Mouse (Mus musculus): ENCODE data around the gene Tmem270.

Tmem270 gene

DNA sequence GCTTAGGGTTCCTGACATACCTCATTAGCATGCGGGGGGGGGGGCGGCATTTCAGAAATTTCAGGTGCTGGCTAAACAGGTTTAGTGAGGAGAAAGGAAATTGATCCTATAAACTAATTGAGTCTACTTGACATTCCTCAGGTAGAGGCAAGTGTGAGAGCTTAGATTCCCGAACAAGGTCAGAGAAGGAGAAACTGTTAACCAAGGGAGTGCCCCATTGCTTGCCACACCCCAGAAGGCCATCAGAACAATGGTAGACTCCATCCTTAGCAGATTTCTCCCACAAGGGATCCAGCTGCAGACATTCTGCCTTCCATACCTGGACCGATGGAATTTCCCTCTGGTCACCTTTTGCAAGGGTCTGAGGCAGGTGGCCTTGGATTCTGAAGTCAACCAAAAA is 20.2 kb upstream of the Tmem270 start:
- no peak for DNase-seq

DNA sequence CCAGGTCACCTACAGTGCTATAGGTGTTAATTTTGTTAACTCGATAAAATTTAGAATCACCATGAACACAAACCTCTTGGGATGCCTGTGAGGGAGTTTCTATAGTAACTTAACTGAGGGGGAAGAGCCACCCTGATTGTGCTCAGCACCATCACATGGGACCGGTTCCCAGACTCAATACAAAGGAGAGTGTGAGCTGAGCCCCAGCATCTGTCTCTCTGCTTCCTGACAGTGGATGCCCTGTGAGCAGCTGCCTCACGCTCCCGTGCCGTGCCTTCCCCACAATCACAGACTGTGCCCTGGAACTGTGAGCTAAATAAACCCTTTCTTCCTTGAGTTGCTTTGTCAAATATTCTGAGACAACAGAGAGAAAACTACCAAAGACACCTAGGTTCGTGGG is 16.6 kb upstream of the Tmem270 start:
- no peak for DNase-seq

DNA sequence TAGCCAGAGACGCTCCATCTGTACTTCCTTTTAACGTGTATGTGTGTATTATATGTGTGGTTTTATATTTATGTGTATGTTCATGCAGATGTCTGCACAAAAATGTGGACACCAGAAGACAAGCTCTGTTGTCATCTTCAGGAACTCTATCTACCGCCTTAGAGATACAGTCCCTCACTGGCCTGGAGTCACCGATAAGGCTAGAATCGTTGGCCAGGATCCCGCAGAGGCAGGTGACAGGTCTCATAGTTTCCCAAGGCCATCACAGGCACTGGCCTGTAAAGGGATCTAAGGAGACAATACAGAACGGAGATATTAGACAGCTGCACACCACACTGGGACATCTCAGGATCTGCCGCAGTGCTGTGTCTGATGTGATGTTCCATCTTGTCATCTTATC is 14.6 kb upstream of the Tmem270 start:
- DNase-seq: no peak

DNA sequence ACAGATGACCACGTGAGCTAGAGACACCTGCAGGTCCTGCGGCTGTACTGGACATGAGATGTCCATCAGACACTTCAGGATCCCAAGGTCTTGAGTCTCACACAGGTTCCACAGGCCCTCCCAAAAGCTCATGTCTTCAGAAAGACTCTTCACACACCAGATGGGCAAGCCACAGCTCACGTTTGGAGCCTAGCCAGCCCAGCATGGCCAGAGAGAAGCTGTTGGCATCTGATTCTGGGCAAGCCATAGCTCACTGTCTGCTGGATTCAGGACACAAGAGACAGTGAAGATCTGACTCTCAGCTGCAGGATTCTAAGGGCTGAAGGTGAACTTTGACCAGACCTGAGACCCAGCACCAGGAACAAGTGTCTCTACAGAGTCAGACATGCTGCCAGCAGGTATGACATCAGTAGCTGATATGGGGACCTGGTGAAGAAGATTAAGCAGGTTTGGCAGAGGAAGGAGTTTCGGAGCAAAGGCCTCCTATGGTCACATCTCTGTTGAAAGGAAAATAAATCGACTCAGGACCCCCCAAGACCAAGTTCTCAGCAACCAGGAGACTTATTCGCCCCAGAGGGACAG is 13.7 kb upstream of the Tmem270 start:
- no peak for DNase-seq

DNA sequence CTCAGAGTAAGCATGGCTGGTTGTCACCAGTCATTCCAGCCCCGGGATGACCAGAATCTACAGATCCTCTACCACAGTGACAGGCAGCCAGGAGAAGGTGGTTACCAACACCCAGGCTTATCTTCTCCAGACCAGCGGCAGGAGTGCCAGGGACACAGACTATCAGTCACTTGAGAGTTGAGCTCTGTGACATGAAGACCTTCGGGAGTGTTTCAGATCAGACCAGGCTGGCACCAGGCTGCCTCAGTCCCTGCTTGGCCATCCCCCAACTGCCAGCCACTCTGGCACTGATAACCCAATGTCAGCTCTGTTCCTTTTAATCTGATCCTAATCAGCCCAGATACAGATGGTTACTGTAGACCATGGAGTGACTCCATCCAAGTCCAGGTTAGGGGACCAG is 12.6 kb upstream of the Tmem270 start:
- DNase-seq: no peak

DNA sequence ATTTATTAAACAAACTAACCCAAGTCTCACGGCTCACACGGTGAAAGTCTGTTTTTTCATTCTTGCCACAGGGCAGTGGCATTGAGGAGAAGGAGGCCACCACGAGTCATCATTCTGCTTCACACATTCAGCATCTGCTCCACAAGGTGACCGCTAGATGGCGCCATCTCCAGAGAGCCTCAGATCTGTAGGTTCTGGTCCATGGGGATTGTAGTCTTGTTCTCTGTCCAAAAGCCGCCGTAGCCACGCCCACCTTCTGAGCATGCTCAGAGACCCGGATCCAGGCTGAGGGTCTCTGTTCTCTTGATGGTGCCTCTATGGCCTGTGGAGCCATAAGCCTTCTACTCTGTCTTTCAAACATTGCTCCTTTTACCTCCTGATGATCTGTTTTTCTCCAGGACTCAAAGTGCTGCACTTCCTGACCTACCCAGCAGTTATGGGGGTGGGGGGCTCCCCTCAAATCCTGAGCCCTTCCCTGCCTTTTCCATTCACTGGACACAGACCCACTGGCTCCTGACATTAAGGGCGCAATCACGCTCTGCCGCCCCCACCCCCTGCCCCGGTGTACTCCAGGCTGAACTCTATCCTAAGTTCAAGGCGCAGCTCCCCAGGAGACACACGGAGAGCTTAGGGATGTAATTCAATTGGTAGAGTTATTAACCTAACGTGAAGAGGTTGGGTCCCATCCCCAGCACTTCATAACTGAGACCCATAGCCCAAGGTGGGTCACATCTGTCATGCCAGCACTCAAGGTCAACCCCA is 11.7 kb upstream of the Tmem270 start:
- DNase-seq: peak; percentile 58

DNA sequence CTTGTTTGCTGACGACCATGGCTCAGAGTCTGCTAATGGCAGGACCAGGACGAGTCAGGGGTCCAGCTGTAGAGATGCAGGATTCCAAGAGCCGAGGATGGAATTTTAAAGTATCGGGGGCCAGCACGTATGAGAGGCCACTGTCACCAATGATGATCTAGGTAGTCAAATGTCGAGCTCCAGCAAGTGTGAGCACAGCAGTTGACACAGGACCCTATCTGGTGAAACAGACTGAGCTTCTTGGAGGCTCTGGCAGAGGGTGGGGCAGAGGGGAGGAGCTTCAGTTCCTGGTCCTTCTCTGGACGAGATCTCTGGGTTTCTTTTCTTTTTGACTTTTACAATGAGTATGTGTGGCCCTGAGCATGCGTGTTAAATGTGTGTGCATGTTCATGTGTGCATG is 8.8 kb upstream of the Tmem270 start, which contains the start of gene Cldn13:
TSS of gene Cldn13 (minus strand) at position 216 of the 400 bp plus-strand sequence.
- DNase-seq: no peak

DNA sequence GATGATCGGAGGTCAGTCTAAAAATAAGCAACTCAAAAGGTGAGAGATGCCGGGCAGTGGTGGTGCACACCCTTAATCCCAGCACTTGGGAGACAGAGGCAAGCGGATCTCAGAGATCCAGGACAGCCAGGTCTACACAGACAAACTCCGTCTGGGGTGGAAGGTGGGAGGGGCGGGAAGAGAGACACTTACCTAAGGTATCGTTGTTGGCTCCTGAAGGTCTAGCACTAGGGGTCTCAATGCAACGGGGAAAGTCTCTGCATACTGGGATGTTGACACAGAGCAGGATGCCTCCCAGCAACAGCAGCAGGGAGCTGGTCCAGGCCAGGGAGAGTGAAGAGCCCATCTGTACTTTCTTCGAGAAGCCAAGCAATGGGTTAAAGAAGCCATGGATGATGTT is 8.0 kb upstream of the Tmem270 start:
- no peak for DNase-seq

DNA sequence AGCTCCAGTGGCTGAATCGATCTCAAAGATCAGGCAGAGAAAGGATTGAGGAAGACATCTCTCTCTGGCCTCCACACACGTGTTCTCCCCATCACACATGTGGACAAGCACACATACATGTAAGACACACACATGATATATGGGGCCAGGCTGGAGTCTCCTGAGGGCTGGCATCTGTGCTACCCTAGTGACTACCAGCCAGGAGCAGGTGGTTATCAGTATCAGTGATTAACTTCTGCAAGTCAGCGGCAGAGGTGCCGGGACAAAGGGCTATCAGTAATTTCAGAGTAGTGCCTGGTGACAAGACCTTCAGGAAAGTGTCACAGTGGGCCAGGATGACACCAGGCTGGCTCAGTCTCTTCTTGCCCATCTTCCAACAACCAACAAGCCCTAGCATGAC is 7.2 kb upstream of the Tmem270 start:
- no peak for DNase-seq

DNA sequence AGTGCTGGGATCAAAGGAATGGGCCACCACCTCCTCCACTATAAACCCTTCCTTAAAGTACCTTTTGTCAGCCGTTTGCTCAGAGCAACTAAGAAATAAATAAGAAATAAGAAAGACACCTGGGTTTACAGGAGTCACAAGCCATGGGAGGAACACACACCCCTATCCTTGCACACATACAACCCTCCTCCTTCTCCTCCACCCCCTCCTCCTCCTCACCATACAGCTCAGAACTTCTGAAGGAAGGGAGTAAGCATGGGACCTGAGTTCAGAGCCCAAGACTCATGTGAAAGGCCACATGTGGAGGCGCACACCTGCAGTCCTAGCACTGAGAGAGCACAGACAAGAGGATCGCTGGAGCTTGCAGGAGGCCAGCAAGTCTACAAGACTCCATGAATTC is 6.8 kb upstream of the Tmem270 start:
- DNase-seq: no peak

DNA sequence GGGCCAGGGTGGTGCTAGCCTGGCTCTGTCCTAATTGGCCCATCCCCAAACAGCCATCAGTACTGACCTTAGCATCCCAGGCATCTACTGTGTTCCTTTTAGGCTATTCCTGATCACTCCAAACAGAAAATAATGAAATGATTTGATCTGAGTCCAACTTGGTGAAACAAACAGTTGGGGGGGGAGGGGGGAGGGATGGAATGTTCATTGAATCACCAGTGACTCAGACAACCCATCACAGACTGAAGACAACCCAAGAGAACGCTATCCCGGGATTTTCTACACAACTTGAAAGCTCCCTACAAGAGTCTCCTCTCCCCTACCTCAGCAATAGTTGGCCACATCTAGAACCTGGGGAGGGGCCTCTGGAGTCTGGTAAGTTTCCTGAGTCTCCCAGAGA is 5.4 kb upstream of the Tmem270 start:
- no peak for DNase-seq

DNA sequence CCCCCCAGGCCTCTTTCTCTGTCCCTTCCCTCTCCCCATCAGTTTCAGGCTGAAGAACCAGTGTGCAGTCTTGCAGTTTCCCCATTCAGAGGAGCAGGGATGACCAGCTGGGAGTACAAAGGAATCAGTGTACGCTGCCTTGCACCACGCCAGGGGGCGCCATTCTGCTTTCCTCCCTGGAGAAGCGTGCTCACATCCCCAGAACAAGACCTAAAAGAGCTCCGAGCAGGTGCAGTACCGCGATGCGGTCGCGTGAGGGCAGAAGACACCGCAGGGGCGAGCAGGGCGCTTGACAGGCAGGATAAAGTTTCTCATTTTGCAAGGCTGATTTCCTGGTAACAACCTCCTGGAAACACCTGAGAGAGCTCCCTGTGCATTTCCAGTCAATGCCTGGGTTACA is 602 bp upstream of the Tmem270 start:
- DNase-seq: peak; percentile 89

DNA sequence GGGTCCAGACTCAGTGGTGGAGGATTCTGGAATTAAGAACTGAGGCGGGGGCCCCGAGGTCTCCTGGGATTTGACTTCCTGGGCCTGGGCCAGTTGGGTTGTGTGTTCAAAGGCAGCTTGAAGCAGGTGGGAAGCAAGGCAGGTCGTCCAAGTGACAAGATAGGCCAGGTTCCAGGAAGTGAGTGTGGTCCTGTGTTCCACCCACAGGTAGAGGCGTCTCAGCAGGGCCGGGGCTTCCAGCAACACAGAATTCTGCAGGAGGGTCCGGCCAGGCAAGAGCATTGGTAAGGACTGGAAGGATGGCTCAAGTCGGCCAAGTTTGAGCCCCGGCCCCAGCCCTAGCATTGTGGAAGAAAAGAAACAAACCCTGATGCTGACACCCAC is 4.9 kb downstream of the Tmem270 start:
- DNase-seq: no peak

DNA sequence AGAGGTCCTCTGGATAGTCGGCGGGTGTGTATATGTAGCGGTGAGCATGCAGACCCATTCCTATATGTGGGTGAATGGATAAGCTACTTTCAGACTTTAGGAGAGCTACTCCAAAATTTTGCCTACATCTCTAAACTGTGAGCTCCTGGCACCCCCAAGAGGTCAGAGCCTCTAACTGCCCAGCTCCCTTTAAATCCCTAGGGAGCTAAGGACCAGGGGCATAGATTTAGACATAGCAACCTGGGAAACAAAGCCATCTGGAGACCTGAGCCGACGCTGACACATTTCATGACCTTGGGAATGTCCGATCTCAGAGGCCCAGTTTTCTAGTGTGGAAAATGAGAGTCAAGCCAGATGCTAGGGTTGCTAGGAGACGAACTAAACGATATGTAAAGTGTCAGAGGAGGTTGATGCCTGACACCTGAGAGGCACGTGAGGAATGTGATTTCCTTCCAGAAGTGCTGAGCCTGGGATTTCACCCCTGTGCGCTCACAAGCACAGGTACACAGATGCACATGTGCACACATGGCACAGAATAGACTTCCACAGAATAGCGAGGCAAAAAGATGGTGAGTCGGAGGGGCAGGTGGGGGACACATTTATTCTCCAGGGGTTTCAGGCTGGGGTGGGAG is 5.4 kb downstream of the Tmem270 start:
- peak; percentile 35 for DNase-seq

DNA sequence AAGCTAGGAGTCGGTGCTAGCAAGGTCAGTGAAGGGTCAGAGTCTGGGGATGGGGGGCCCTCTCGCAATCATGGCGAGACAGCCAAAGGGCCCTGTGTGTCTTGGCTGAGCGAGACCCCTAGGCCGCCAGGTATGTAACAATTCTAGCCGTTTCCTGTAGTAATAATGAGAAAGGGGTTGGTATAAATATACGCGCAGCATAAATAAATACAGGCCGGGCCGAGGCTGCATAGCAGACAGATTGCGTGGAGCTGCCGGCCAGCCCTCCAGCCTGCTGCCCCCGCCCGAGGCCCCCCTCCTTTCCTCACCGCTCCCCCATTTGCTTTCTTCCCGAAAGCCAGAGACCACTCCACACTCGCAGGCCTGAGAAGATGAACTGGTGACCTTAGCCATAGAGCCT is 8.9 kb downstream of the Tmem270 start:
- no peak for DNase-seq

DNA sequence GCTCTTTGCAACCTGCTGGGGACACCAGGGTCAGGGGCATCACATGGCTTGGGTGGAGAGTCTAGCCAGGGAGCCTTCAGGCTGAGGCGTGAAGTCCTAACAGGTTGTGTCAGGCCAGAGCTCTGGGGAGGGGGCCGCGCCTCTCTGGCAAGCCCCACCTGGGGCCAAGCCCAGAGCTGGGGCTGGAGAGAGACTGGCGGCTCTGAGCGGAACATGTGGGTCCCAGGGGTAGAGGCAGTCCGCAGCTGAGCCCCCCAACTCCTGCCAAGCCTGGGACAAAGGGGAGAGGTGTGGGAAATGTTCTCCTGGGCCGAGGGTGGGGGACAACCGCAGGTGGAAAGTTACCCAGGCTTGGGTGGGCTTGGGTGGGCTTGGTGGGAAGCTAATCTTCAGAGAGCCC is 9.6 kb downstream of the Tmem270 start:
- DNase-seq: no peak

DNA sequence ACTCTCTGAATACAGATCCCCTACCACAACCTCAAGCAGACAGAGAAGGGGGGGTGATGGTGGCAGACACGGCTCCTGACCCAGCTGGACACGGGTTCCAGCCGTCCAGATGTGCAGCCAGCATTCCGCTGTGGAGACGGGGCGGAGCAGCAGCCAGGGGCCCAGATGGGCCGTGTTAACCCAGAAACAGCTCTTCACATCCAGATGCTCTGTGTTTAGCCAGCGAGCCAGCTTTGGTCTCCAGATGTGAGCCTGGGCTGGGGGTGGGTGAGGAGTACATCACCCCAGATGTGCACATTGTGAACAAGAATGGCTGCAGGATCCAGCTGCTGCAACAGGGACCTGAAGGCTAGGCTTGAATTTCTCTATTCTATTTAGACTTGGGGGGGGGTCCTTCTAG is 11.2 kb downstream of the Tmem270 start:
- DNase-seq: no peak

DNA sequence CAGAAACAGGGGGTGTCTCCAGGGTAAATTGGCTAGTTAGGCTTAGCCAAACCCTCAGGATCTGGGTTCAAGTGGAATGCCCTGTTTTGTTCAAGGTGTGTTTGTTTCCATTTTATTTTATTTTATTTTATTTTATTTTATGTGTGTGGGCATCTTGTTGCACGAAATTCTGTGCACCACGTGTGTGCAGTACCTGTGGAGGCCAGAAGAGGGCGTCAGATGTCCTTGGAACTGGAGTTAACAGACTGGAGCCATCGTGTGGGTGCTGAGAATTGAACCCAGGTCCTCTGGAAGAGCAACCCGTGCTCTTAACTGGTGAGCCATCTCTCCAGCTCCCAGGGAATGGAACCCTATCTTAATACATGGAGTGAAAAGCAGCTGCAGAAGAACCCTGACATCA is 13.8 kb downstream of the Tmem270 start:
- DNase-seq: no peak

DNA sequence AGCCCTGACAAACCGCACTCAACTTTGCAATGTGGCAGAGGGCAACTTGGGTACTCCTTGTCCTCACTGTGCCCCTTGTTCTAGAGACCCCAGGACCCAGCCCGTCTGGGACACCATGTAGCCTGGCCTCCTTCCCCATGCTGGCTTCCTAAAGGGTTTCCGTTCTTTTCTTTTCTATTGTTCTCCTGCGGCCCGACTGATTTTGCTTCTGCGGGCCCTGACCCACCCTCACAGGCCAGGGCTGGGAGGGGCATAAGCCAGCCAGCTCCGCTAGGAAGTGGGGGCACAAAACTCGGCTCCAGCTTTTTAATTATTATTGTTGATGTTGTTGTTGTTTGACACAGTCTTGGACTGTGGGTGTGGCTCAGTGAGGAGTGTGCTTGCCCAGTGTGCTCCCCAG is 15.0 kb downstream of the Tmem270 start:
- DNase-seq: no peak

DNA sequence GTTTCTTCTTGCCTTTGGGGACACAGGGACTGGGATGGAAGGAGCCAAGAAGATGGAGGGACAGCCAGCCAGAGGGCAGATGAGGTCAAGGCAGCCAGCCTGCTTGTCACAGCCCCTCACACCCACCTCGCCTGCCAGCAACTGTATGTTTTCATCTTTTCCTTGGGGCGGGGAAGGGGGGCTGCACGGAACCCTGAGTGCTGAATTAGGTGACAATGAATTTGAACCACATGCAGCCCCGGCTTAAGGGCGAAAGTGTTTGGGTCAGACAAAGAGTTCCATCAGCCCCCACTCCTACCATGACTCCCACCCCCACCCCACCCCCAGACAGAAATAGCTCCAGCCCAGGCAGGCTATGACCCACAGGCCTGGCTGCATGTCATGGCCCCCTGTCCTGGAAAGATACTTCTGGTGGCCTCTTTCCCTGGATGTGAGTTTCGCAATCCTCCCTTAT is 15.9 kb downstream of the Tmem270 start:
- no peak for DNase-seq

DNA sequence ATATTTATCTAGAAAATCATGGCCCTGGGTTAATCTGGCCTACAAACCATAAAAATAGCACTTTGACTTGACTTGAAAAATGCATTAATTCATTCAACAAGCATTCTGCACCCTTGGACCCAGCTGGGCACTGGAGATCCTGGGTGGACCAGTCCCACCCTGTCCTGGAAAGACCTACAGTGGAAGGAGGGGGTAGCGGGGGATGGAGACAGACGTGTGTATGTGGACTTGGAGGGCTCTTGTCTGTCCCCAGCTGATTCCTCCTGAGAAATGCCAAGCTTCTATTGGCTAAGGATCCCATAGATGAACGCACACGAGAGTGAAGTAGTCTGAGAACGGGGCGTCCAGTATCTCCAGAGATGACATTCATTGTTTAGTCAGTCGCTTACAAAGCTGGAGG is 18.0 kb downstream of the Tmem270 start:
- DNase-seq: no peak

DNA sequence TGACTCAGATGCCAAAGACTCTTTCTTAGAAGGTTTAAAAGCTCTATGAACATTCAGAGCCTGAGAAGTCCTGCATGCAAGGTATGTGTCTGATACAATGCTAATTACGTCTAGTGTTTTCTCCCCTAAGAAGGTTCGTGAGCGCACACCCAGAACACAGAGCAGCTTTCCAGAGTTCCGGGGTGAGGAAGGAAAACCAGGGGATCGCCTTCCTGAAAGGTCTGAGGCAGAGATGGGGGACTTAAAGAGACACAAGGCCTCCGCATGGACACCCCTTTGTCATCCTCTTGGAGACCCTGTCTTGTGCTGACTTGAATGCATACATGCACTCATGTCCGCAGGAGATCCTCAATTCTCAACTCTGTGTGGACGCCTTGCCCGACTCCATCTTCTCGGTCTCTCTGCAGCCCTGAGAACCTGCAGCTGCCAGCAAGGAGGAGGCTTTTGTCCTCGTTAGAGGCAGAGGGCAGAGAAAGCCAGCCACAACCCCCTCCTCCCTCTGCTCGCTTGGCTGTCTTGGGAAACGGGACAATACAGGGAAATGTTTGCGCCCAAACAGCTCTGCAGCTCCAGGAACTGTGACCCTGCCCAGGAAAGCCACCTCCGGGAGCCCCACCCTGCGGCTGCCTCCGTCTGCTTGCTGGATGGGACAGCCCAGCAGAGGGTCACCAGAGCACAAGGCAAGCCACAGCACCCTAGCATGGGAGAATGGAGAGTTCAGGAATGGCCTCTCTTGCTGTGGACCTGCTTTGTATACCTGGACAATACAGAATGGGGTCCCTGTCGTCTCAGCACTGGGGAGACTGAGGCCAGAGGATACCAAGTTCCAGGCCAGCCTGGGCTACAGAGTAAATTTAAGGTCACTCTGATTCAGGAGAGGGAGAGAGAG is 18.8 kb downstream of the Tmem270 start:
- DNase-seq: peak; percentile 77

DNA sequence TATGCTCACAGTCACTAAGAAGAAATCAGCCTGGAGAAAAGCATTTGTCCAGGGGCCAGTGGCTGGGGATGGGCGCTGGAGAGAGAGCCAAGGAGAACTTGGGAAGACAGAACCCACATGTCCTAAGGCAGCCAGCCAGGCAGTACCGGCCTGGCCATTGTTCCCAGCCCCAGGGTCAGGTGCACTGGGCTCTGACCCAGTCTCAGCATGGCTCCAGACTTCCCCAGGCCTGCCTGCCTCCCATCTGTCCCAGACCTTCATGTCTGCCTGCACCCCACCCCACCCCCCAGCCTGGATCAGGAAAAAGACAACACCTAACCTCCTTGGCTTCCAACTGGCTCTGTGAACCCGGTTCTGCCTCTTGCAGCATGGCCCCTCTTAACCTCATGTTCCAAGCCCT is 23.5 kb downstream of the Tmem270 start:
- DNase-seq: no peak
